Mouse (Mus musculus) heart, embryonic 16.5 days (tissue): ENCODE measurements around the gene Hpca. TPM values are rescaled to one million over a fixed set of nuclear protein-coding genes. Genes with fewer than 3 reads are reported as not detected.
A peak's percentile ranks its signal among the peaks of the same experiment; 100 is the strongest.

Experiments
- ATAC-seq: fragments of 200-750 bp; cut with Nextera tagmentation; replicated peaks from 2 replicates; pipeline ENCODE4 v1.8.0; 2017; ENCODE audit warnings: moderate number of reproducible peaks; ENCODE audit not compliant: insufficient read depth, low FRiP score; ENCODE audit errors: extremely low read depth
- H3K27ac ChIP-seq: fragments of 300-500 bp; sonication (generic); 2 replicates; pipeline ENCODE4 v1.5.1; 2014; ENCODE audit warnings: mild to moderate bottlenecking, low read length, control low read depth, moderate library complexity
- H3K27me3 ChIP-seq: fragments of 300-500 bp; sonication (generic); 2 replicates; pipeline ENCODE4 v1.6.1; 2014; ENCODE audit warnings: low read length, mixed read lengths; ENCODE audit not compliant: control insufficient read depth, insufficient read depth
- H3K36me3 ChIP-seq: fragments of 300-500 bp; sonication (generic); 2 replicates; pipeline ENCODE4 v1.6.1; 2014; ENCODE audit not compliant: control insufficient read depth, insufficient read depth
- H3K4me1 ChIP-seq: fragments of 300-500 bp; sonication (generic); 2 replicates; pipeline ENCODE4 v1.6.1; 2014; ENCODE audit warnings: low read length, mixed read lengths; ENCODE audit not compliant: control insufficient read depth, insufficient read depth
- H3K4me2 ChIP-seq: fragments of 300-500 bp; sonication (generic); 2 replicates; pipeline ENCODE4 v1.6.1; 2014; ENCODE audit warnings: low read depth, mild to moderate bottlenecking, control low read depth, low read length
- H3K4me3 ChIP-seq: fragments of 300-500 bp; sonication (generic); 2 replicates; pipeline ENCODE4 v1.5.1; 2014; ENCODE audit warnings: mild to moderate bottlenecking, control low read depth, low read length
- H3K9ac ChIP-seq: fragments of 300-500 bp; sonication (generic); 2 replicates; pipeline ENCODE4 v1.6.1; 2014; ENCODE audit warnings: low read length, control low read depth
- H3K9me3 ChIP-seq: fragments of 300-500 bp; sonication (generic); replicated peaks from 2 replicates; pipeline ENCODE4 v1.6.1; 2016; ENCODE audit warnings: low read length; ENCODE audit not compliant: control insufficient read depth
- WGBS: fragments of 180-500 bp; shearing (Covaris S2); extraction: QIAGEN DNeasy Blood & Tissue Kit; methylation state at CpG from one replicate; pipeline ENCODE4 v1.1.7; 2014; 5-methylcytosine and 5-hydroxymethylcytosine counted together
- polyA plus RNA-seq: library from polyadenylated mRNA; unstranded; fragments of >200 nt; fragmentation: Nextera tagmentation; extraction: Ambion mirVana; gene quantifications from 2 replicates; pipeline ENCODE4 v1.2.1, GENCODE M21; 2015

The Hpca gene
- polyA plus RNA-seq = 0.60 and 0.88 TPM in 2 replicates

- peaks cover 16% of the 10 kb centered on the region for H3K4me1 ChIP-seq
- H3K27me3 ChIP-seq = peaks cover 63% of the 10 kb centered on the region
- WGBS = under 1% methylated on average over 16 of the region's 17 CpGs
- H3K36me3 ChIP-seq = no peaks in the 10 kb centered on the region
- H3K27ac ChIP-seq = no peak within 1 kb of the TSS
- H3K4me2 ChIP-seq = peak within 1 kb of the TSS; percentile 73
- no peak for ATAC-seq
- H3K9ac ChIP-seq = no peak within 1 kb of the TSS
- no peaks in the 10 kb centered on the region for H3K9me3 ChIP-seq
- H3K4me3 ChIP-seq = peak within 1 kb of the TSS; percentile 48
These were observed at the start of gene Hpca for GRCm38 (mm10) chr4:129121569-129122086. Hpca (minus strand) TSS chr4:129122036.

GRCm38 (mm10) chr4:129161581-129162255, 39.9 kb upstream of the Hpca start:
- no peak for ATAC-seq

GRCm38 (mm10) chr4:129161076-129161475, 39.2 kb upstream of the Hpca start:
- Histone ChIP-seq H3K4me3 (no peak overlapping the region), H3K9ac (no peak overlapping the region), H3K9me3 (no peaks in the 10 kb centered on the region), H3K27ac (no peak overlapping the region), H3K4me1 (peaks cover 12% of the 10 kb centered on the region), H3K36me3 (peaks cover 23% of the 10 kb centered on the region), H3K27me3 (no peaks in the 10 kb centered on the region), H3K4me2 (no peak overlapping the region)
- no peak for ATAC-seq
- WGBS = 98% methylated on average over 1 of the region's 1 CpGs

More at GRCm38 (mm10) chr4:129161581-129162255, 39.9 kb upstream of the Hpca start:
- peaks cover 23% of the 10 kb centered on the region for H3K36me3 ChIP-seq
- no peak overlapping the region for H3K4me3 ChIP-seq
- H3K27ac ChIP-seq = no peak overlapping the region
- 88% methylated on average over 4 of the region's 4 CpGs for WGBS
- H3K4me1 ChIP-seq = peaks cover 10% of the 10 kb centered on the region
- no peaks in the 10 kb centered on the region for H3K9me3 ChIP-seq
- no peaks in the 10 kb centered on the region for H3K27me3 ChIP-seq
- H3K4me2 ChIP-seq = no peak overlapping the region
- H3K9ac ChIP-seq = no peak overlapping the region

- peaks cover 12% of the 10 kb centered on the region for H3K4me1 ChIP-seq
- no peak overlapping the region for H3K9ac ChIP-seq
- WGBS = 32% methylated on average over 3 of the region's 3 CpGs
- H3K27me3 ChIP-seq = no peaks in the 10 kb centered on the region
- H3K36me3 ChIP-seq = peaks cover 27% of the 10 kb centered on the region
- no peak overlapping the region for H3K4me3 ChIP-seq
- peak overlapping the region; percentile 46; the same call in 1 of the 2 replicates for H3K27ac ChIP-seq
- H3K9me3 ChIP-seq = no peaks in the 10 kb centered on the region
- 0 out of 2 replicates have a peak, but pooled peaks have one; percentile 37 for ATAC-seq
- no peak overlapping the region for H3K4me2 ChIP-seq
These were observed 36.7 kb upstream of the Hpca start for GRCm38 (mm10) chr4:129158549-129158948.

- Histone ChIP-seq H3K27me3 (no peaks in the 10 kb centered on the region), H3K9ac (no peak overlapping the region), H3K4me1 (peaks cover 12% of the 10 kb centered on the region), H3K4me2 (no peak overlapping the region), H3K36me3 (peaks cover 28% of the 10 kb centered on the region), H3K9me3 (no peaks in the 10 kb centered on the region), H3K4me3 (no peak overlapping the region), H3K27ac (no peak overlapping the region)
- ATAC-seq = no peak
- whole genome bisulfite sequencing = 77% methylated on average over 5 of the region's 5 CpGs
These were observed 35.7 kb upstream of the Hpca start for GRCm38 (mm10) chr4:129157541-129157940.

GRCm38 (mm10) chr4:129151276-129151811, 29.5 kb upstream of the Hpca start:
- Histone ChIP-seq H3K4me1 (peaks cover 15% of the 10 kb centered on the region), H3K4me3 (no peak overlapping the region), H3K4me2 (no peak overlapping the region), H3K36me3 (peaks cover 37% of the 10 kb centered on the region), H3K27ac (no peak overlapping the region), H3K9me3 (no peaks in the 10 kb centered on the region), H3K27me3 (no peaks in the 10 kb centered on the region), H3K9ac (no peak overlapping the region)
- ATAC-seq = no peak
- WGBS = 92% methylated on average over 4 of the region's 4 CpGs

GRCm38 (mm10) chr4:129149321-129149720, 27.5 kb upstream of the Hpca start:
- no peak overlapping the region for H3K27ac ChIP-seq
- no peak overlapping the region for H3K4me2 ChIP-seq
- 91% methylated on average over 1 of the region's 1 CpGs for WGBS
- H3K27me3 ChIP-seq = no peaks in the 10 kb centered on the region
- ATAC-seq = no peak
- no peaks in the 10 kb centered on the region for H3K9me3 ChIP-seq
- H3K9ac ChIP-seq = no peak overlapping the region
- H3K4me1 ChIP-seq = peaks cover 20% of the 10 kb centered on the region
- peaks cover 27% of the 10 kb centered on the region for H3K36me3 ChIP-seq
- H3K4me3 ChIP-seq = no peak overlapping the region

GRCm38 (mm10) chr4:129147552-129148103, 25.8 kb upstream of the Hpca start:
- Histone ChIP-seq H3K9me3 (no peaks in the 10 kb centered on the region), H3K4me2 (no peak overlapping the region), H3K27ac (0 out of 2 replicates have a peak overlapping the region, but pooled peaks have one; percentile 7), H3K4me1 (peaks cover 32% of the 10 kb centered on the region), H3K27me3 (no peaks in the 10 kb centered on the region), H3K36me3 (peaks cover 21% of the 10 kb centered on the region), H3K9ac (no peak overlapping the region), H3K4me3 (no peak overlapping the region)
- ATAC-seq = peak; percentile 56; the same call in 1 of the 2 replicates
- 61% methylated on average over 13 of the region's 13 CpGs for WGBS

GRCm38 (mm10) chr4:129146392-129146791, 24.6 kb upstream of the Hpca start:
- no peak overlapping the region for H3K9ac ChIP-seq
- H3K36me3 ChIP-seq = peaks cover 15% of the 10 kb centered on the region
- no peak overlapping the region for H3K4me3 ChIP-seq
- H3K4me2 ChIP-seq = no peak overlapping the region
- peaks cover 44% of the 10 kb centered on the region for H3K4me1 ChIP-seq
- 31% methylated on average over 2 of the region's 2 CpGs for WGBS
- no peak overlapping the region for H3K27ac ChIP-seq
- no peaks in the 10 kb centered on the region for H3K9me3 ChIP-seq
- H3K27me3 ChIP-seq = no peaks in the 10 kb centered on the region
- ATAC-seq = no peak
